Mouse (Mus musculus) ES-Bruce4 (cell line): ENCODE measurements around the gene Metap1d.

ENCODE experiments used
- CTCF ChIP-seq: IDR thresholded peaks from one replicate; pipeline ENCODE4 v1.8.1; 2011; ENCODE audit warnings: low read depth, low read length
- EP300 ChIP-seq: IDR thresholded peaks from 2 replicates; pipeline ENCODE4 v1.6.1; 2011; ENCODE audit warnings: low read depth, low read length; ENCODE audit not compliant: insufficient read depth

DNA sequence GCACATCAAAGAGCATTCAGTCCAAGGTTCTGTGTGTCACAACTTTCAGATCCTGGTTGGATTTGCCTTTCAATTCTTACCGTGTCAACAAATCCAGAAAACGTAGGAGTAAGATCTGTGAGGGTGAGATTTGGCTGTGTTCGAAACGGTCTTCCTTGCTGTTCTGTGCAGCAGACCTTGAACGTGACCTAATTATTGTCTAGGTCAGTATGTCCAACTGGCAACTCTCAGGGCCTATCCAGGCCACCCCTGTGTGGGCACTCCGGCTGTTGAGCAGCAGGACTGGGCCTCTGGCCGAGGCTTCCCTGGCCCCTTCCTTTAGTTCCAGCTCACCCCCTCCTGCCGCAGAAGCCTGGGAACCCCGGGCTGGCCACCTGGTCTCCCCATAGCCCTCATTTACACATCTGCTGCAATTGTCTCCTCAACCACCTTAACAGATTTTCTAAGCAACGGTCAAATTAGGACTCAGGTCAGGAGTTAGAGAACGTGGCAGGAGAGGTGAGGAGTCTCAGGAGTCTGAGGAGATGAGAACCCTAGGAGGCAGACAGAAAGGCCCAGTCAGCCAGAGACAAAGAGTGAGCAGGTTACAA lies 13.9 kb downstream of the Metap1d start:
- TF ChIP-seq CTCF, result no peak
- no peak for TF ChIP-seq EP300
